Comparison of ENCODE assay signal across 18 mouse cellular contexts in the genomic region with DNA sequence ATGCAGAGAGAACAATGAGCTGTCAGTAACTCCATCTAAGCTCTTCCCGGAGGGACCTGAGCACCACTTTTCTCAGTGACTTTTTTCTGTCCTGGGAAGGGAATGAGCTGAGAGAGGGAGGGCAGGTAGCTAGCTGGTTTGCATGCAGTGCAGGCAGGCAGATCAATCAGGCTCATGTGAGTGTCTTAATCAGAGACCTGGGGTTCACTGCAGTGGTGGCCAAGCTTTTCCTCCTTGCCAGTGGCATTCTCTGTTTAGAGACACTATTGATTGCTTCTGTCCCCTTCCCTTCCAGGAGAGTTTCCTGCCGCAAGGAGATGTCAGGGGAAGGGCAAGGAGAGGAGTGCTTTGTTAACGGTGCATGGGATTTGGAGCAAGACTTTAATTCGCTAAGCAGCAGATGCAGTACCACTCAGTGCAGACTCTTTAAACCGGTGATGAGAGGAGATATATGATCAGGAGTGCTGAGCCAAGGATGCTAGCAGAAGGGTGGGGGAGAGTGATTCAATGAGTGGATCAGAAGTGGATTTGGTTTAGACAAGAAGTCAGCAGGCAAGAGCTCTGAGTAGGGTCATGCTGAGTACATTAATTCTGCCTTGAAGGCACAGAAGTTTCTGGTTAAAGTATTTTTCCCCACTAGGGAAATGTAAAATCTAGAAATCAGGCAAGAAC.
DNase-seq lines count a peak whose midpoint lies in the region; ATAC-seq and TF ChIP-seq lines count a peak whose summit lies in the region.
"Had no signal": no experiment of that assay in that cellular context is flagged by ENCODE, and none has a peak within 500 bp of the region (broad histone marks: within the 10 kb centered on the region; RNA-seq: fewer than 3 reads in every experiment).

No protein-coding gene starts in this region.

- H3K9ac ChIP-seq in forebrain, postnatal 0 days: no peak overlapping the region
- H3K9ac ChIP-seq in midbrain, embryonic 13.5 days (replicated peaks): no peak overlapping the region
- H3K9ac ChIP-seq: embryonic facial prominence, embryonic 13.5 days; liver, embryonic 14.5 days had no signal

- intact Hi-C loops in heart, postnatal 36 days (cut with DNase I): no loop called here

- no peaks in the 10 kb centered on the region for H3K9me3 ChIP-seq in forebrain, postnatal 0 days (ENCODE audit: low read length)
- no peaks in the 10 kb centered on the region for H3K9me3 ChIP-seq in midbrain, embryonic 13.5 days
- H3K9me3 ChIP-seq: embryonic facial prominence, embryonic 13.5 days; heart, embryonic 10.5 days had no signal

- H3K36me3 ChIP-seq in forebrain, postnatal 0 days (ENCODE audit: insufficient read depth): no peaks in the 10 kb centered on the region
- H3K36me3 ChIP-seq in midbrain, embryonic 13.5 days: no peaks in the 10 kb centered on the region
- H3K36me3 ChIP-seq: embryonic facial prominence, embryonic 13.5 days; heart, embryonic 10.5 days had no signal

- no peaks in the 10 kb centered on the region for H3K27me3 ChIP-seq in forebrain, postnatal 0 days (ENCODE audit: insufficient read depth, low read length)
- H3K27me3 ChIP-seq in midbrain, embryonic 13.5 days: no peaks in the 10 kb centered on the region
- H3K27me3 ChIP-seq: embryonic facial prominence, embryonic 13.5 days had no signal

- H3K4me2 ChIP-seq in forebrain, postnatal 0 days (ENCODE audit: low read depth): no peak overlapping the region
- H3K4me2 ChIP-seq in midbrain, embryonic 13.5 days (replicated peaks): peak overlapping the region; percentile 16
- H3K4me2 ChIP-seq: embryonic facial prominence, embryonic 13.5 days had no signal

- no peak overlapping the region for H3K27ac ChIP-seq in forebrain, postnatal 0 days (ENCODE audit: low read depth, low read length)
- H3K27ac ChIP-seq in midbrain, embryonic 13.5 days: no peak overlapping the region
- H3K27ac ChIP-seq: embryonic facial prominence, embryonic 13.5 days; heart, embryonic 10.5 days; liver, embryonic 14.5 days had no signal

- 6% methylated on average over 5 of the region's 5 CpGs for WGBS in forebrain, postnatal 0 days
- WGBS in midbrain, embryonic 13.5 days: 5% methylated on average over 5 of the region's 5 CpGs

- DNase-seq in ZHBTc4 (ENCODE audit: low read depth, low spot score): peak; percentile 11
- peak; percentile 3 for DNase-seq in brain, adult 2 months (ENCODE audit: low read depth, low spot score)
- DNase-seq in forebrain, postnatal 0 days: peak; percentile 9
- DNase-seq in heart, postnatal 36 days: no peak
- DNase-seq in ovary, postnatal 10 days (ENCODE audit: low spot score): no peak
- no peak for DNase-seq in heart, postnatal 4 days
- DNase-seq: adrenal gland, postnatal 10 days; cerebellum, adult 9-11 months; gastrocnemius, postnatal 25 days; heart, postnatal 14 days; kidney, adult 18-20 months; kidney, postnatal 4 days; lung, postnatal 14 days had no signal

- H3K4me1 ChIP-seq in forebrain, postnatal 0 days (ENCODE audit: insufficient read depth): no peaks in the 10 kb centered on the region
- peaks cover 9% of the 10 kb centered on the region for H3K4me1 ChIP-seq in midbrain, embryonic 13.5 days (replicated peaks)
- H3K4me1 ChIP-seq: heart, embryonic 10.5 days had no signal

- TF ChIP-seq CTCF in forebrain, postnatal 0 days (IDR thresholded peaks at IDR 0.05; ENCODE audit: low read depth): no peak

- no peak overlapping the region for H3K4me3 ChIP-seq in forebrain, postnatal 0 days (ENCODE audit: low read depth, low read length)
- H3K4me3 ChIP-seq in midbrain, embryonic 13.5 days (replicated peaks): no peak overlapping the region
- H3K4me3 ChIP-seq: embryonic facial prominence, embryonic 13.5 days; heart, embryonic 10.5 days had no signal

- peak; percentile 43; the same call in 1 of the 2 replicates for ATAC-seq in forebrain, postnatal 0 days
- peak; percentile 76 for ATAC-seq in midbrain, embryonic 13.5 days
- ATAC-seq: CD4-positive, CD25-positive, alpha-beta regulatory T cell, adult 4 months had no signal

Comparison
In these comparisons a context has a peak if more than half of its experiments do, and no peak if none do; other contexts are left out.
1. DNase-seq: peak in ZHBTc4 (single experiment), brain, adult 2 months (single experiment) and forebrain, postnatal 0 days (single experiment); none in heart, postnatal 36 days (0 of 2), ovary, postnatal 10 days (single experiment) and heart, postnatal 4 days (single experiment).